Mouse (Mus musculus): Measurements from ENCODE around the gene Sdc3.
A peak's percentile ranks its signal among the peaks of the same experiment; 100 is the strongest.

Gene Sdc3

DNA sequence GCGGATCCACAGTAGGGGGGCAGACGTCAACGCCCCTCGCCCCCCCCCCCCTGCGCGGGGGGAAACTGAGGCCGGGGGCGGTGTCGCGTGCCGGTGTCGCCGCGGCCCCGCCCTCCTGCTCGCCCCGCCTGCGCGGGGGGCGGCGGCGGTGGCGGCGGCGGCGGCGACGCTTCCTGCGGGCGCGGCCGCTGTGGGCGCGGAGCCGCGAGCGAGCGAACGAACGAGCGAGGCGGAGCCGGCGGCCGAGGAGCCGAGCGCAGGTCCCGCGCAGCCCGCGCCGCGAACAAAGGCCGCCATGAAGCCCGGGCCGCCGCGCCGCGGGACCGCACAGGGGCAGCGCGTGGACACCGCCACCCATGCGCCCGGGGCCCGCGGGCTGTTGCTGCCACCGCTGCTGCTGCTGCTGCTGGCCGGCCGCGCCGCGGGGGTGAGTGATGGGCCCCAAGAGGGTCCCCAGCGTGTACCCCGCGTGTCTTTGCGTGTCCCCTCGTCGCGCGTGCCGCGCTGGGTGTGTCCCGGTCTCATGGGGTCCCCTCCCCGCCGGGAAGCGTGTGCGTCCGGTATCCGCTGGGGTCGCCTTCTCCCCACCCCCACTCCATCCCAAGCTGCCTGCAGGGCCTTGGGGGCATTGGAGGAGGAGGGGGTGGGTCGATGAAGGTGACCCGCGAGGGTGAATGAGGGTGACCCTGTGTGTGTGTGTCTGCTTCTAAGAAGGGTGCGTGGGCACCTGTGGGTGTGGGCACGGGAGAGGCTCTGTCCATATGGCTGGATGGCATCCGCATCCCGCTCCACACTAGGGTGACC, at the start of gene Sdc3:
TSS of gene Sdc3 (plus strand) at position 162 of the 804 bp plus-strand sequence.
- peak; percentile 39 for DNase-seq (ENCODE audit: extremely low spot score)

DNA sequence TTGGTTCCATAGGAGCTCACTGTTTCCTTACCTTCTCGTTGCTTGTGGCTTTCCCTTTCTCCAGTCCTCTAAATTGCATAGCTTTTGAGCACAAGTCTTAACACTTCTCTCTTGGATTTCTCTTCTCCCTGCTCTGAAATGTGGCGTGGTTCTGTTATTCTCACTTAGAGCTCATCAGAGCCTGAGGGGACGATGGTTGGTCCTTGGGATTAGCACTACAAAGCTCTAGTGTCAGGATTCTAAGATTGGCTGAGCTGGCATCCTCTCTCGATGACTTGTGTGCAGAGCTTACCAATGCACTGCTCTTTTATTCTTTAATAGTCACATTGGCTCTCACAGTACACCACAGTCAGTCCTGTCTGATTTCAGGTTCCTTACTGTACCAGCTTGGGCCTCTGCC, 48.3 kb upstream of the Sdc3 start:
- no peak for DNase-seq (ENCODE audit: extremely low spot score)

DNA sequence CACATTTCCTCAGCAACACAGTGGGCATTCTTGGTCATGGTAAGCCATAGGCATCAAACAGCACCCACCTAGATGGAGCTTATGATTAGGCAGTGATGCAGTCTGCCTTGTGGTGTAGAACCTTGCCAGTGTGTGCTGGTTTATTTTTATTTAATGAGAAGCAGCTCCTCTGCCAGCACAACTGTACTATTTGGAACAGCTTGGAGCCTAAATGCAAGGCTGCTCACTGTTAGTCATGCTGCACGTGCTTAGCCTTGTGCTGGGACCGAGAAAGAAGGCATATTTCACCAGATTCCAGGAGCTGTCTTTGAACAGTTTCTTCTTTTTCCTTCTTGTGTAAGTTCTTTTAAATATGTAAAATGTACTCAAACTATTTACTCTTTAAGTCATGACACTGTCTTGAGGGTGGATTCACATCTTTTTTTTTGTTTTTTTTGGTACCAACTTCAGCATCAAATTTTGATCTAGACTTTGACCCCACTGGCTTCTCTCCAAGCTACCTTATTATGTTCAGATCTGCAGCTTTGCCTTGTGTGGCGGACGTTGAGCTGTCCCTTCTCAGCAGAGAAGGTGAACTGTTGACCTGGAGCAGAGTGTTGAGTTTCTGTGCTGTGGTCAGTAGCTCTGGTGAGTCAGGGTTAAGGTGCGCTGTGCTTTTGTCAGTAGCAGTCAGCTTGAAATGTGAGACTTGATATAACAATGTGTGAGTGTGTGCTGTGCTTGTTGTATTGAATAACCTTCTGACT, 46.6 kb upstream of the Sdc3 start:
- no peak for DNase-seq (ENCODE audit: extremely low spot score)

GRCm38 (mm10) chr4:130749566-130749965, 42.8 kb upstream of the Sdc3 start:
- DNase-seq (ENCODE audit: extremely low spot score), result no peak

GRCm38 (mm10) chr4:130751966-130752365, 40.4 kb upstream of the Sdc3 start:
- DNase-seq (ENCODE audit: extremely low spot score), result no peak

DNA sequence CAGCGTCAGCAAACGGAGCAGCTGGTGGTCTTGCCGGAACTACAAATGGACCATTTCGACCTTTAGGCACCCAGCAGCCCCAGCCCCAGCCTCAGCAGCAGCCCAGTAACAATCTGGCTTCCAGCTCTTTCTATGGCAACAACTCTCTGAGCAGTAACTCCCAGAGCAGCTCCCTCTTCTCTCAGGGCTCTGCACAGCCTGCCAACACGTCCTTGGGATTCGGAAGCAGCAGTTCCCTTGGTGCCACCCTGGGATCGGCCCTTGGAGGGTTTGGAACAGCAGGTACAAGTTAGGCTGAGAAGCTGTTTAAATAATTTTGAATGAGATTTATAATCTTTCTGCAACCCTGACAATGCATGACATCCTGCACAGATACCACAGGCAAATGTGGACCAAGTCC, 39.7 kb upstream of the Sdc3 start:
- no peak for DNase-seq (ENCODE audit: extremely low spot score)

DNA sequence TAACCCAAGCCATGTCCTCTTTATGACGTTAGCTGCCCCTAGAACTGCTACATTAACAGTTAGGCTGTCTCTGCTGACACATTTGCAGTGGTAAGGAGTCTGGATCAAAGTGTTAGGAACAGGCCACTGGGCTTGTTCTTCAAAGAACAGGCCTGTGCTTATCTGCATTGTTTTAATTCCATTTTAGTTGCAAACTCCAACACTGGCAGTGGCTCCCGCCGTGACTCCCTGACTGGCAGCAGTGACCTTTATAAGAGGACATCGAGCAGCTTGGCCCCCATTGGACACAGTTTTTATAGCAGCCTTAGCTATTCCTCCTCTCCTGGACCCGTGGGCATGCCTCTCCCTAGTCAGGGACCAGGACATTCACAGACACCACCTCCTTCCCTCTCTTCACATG, 38.6 kb upstream of the Sdc3 start:
- no peak for DNase-seq (ENCODE audit: extremely low spot score)

- DNase-seq (ENCODE audit: extremely low spot score), result no peak
Observed at GRCm38 (mm10) chr4:130754776-130755175, 37.6 kb upstream of the Sdc3 start.

GRCm38 (mm10) chr4:130759875-130760274, 32.5 kb upstream of the Sdc3 start:
- DNase-seq (ENCODE audit: extremely low spot score), result no peak

- no peak for DNase-seq (ENCODE audit: extremely low spot score)
Observed at GRCm38 (mm10) chr4:130761809-130762208, 30.5 kb upstream of the Sdc3 start.

- DNase-seq (ENCODE audit: extremely low spot score), result no peak
Observed at GRCm38 (mm10) chr4:130765399-130766160, 26.8 kb upstream of the Sdc3 start.

GRCm38 (mm10) chr4:130766387-130766786, 25.9 kb upstream of the Sdc3 start:
- DNase-seq (ENCODE audit: extremely low spot score), result no peak

GRCm38 (mm10) chr4:130766926-130767325, 25.4 kb upstream of the Sdc3 start:
- no peak for DNase-seq (ENCODE audit: extremely low spot score)

- DNase-seq (ENCODE audit: extremely low spot score), result no peak
Observed at GRCm38 (mm10) chr4:130773899-130774298, 18.4 kb upstream of the Sdc3 start.

- no peak for DNase-seq (ENCODE audit: extremely low spot score)
Observed at GRCm38 (mm10) chr4:130774822-130775221, 17.5 kb upstream of the Sdc3 start.

- no peak for DNase-seq (ENCODE audit: extremely low spot score)
Observed at GRCm38 (mm10) chr4:130777647-130778046, 14.7 kb upstream of the Sdc3 start.

GRCm38 (mm10) chr4:130779037-130779436, 13.3 kb upstream of the Sdc3 start:
- DNase-seq (ENCODE audit: extremely low spot score), result no peak

GRCm38 (mm10) chr4:130782492-130782891, 9.8 kb upstream of the Sdc3 start:
- DNase-seq (ENCODE audit: extremely low spot score), result no peak

DNA sequence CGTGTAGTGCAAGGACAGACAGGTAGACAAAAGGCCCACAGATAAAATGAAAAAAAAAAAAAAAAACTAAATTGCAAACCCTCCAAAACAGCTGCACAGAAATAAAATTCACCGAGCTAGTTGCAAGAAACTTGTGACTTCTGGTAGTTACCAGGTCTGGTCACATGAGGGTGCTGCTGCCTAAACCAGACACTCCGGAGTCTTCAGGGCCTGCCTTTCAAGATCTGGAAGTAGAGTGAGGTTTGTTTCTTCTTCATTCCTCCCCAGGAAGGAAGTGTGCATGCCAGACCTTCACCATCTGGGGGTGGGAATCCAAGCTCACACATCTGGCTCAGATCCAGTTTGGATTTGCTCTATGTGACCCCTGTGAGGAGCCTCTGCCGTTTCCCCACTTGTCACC, 7.6 kb upstream of the Sdc3 start:
- peak; percentile 57 for DNase-seq (ENCODE audit: extremely low spot score)

DNA sequence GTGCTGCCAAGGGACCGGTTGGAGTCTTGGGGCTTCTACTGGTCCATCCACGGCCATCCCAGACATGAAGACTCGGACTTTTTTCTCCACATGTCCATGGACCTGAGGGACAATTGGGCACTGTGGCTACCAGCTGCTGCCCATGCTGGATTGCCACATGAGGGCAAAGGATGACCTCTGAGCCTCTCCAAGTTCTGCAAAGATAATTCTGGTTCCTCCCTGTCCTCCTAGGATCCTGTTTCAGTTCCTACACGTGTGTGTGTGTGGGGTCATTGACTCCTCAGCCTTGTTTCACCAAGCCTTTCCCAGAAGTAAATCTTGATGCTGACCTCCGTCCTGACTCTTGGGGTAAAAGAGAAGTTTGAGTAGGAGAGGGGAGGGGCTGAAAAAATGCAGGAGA, 4.8 kb upstream of the Sdc3 start:
- DNase-seq (ENCODE audit: extremely low spot score), result no peak

GRCm38 (mm10) chr4:130790180-130790579, 2.2 kb upstream of the Sdc3 start:
- peak; percentile 87 for DNase-seq (ENCODE audit: extremely low spot score)

- DNase-seq (ENCODE audit: extremely low spot score), result peak; percentile 65
Observed at GRCm38 (mm10) chr4:130791811-130792375, 444 bp upstream of the Sdc3 start.

Measured in embryo, embryonic 9.5 days (tissue).